Mouse (Mus musculus) layer of hippocampus, postnatal 14 days (tissue): ENCODE data around the gene Tpm3-rs7. TPM values are rescaled to one million over a fixed set of nuclear protein-coding genes. Genes with fewer than 3 reads are reported as not detected.
"Not testable (repeated sequence)": the region's sequence is repeated elsewhere in the genome, so short reads cannot be mapped to it uniquely, and the experiment has no call there.

Source experiments
- DNase-seq, 2 experiments: peaks; one replicate each; pipeline ENCODE4 v3.0.0; 2021 to 2022; ENCODE audit warnings: low spot score in 2 of 2, mixed read lengths in 1 of 2
- long read RNA-seq, 2 experiments: library from polyadenylated mRNA; stranded (forward); transcript quantifications; one replicate each; pipeline ENCODE4 v2.0.0; 2021
- total RNA-seq, 2 experiments: library from RNA; stranded (reverse); gene quantifications; 2 replicates each; pipeline ENCODE4 v1.2.3; 2021

Tpm3-rs7 gene
- 10 to 100 TPM; 50.9 to 56.2 TPM for total RNA-seq
- long read RNA-seq, experiment 1, transcript Tpm3-rs7-201 (1 exons, 2,147 nt), result major isoform, 26 of 26 reads
- long read RNA-seq, experiment 1, partial matches to known transcripts, result 0 of 26 reads
- long read RNA-seq, experiment 1, other reads (novel, unspliced or antisense), result 0 of 26 reads
- long read RNA-seq, experiment 2, transcript Tpm3-rs7-201 (1 exons, 2,147 nt), result major isoform, 34 of 34 reads
- long read RNA-seq, experiment 2, partial matches to known transcripts, result 0 of 34 reads
- long read RNA-seq, experiment 2, other reads (novel, unspliced or antisense), result 0 of 34 reads

DNA sequence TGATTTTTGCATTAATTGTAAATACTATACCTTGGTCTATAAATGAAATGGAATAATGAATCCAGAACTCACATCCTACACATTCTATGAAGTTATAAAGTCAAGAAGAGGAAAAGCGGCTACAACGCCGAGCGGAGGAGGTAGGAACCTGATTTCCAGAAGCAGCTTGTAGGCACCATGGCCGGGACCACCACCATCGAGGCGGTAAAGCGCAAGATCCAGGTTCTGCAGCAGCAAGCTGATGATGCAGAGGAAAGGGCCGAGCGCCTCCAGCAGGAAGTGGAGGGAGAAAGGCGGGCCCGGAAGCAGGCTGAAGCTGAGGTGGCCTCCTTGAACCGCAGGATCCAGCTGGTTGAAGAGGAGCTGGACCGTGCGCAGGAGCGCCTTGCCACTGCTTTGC, at the start of gene Tpm3-rs7:
Gene Tpm3-rs7, plus strand, starts transcription at position 110 of the 400 bp plus-strand sequence.
- not testable (repeated sequence) for DNase-seq

DNA sequence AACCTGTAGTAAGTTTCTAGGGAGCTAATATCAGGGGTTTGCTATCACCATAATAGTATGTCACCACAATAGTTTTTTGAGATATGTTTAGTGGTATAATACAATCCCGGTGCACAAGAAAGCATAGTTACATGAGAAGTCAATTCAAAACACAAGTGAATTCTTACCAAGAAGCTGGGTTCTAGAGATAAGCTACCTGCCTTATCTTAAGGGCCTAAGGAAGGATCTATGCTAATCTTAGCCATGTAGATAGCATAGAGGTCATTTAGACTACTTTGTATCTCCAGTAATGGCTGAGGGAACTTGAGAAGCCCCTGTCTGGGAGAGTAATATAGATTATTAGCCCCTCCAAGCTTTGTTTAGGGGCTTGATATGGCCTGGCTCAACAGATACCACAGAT, 2.6 kb downstream of the Tpm3-rs7 start:
- DNase-seq, result no peak

- DNase-seq, result peak in 1 of 2 experiments; percentile 13
These were observed 49.0 kb downstream of the Tpm3-rs7 start for GRCm38 (mm10) chr14:113363361-113363760.
